Comparison of ENCODE assay signal across 9 mouse cellular contexts in genomic region chr16:20958905-20959304, GRCm38 (mm10).
DNase-seq lines count a peak whose midpoint lies in the region; ATAC-seq and TF ChIP-seq lines count a peak whose summit lies in the region.
"Had no signal": no experiment of that assay in that cellular context is flagged by ENCODE, and none has a peak within 500 bp of the region (broad histone marks: within the 10 kb centered on the region; RNA-seq: fewer than 3 reads in every experiment).

No protein-coding gene starts in this region.

- H3K4me2 ChIP-seq in kidney, embryonic 16.5 days (replicated peaks; ENCODE audit: low read depth, low read length), result no peak overlapping the region
- peak overlapping the region; percentile 32; the same call in 1 of the 2 replicates for H3K4me2 ChIP-seq in lung, embryonic 14.5 days
- H3K4me2 ChIP-seq in heart, embryonic 12.5 days, result no peak overlapping the region
- H3K4me2 ChIP-seq: neural tube, embryonic 12.5 days had no signal

- no peaks in the 10 kb centered on the region for H3K9me3 ChIP-seq in kidney, embryonic 16.5 days (ENCODE audit: low read length)
- no peaks in the 10 kb centered on the region for H3K9me3 ChIP-seq in lung, embryonic 14.5 days (ENCODE audit: low read depth, low read length)
- H3K9me3 ChIP-seq in heart, embryonic 12.5 days (replicated peaks), result no peaks in the 10 kb centered on the region
- H3K9me3 ChIP-seq: neural tube, embryonic 12.5 days had no signal

- no peak overlapping the region for H3K27ac ChIP-seq in kidney, embryonic 16.5 days (ENCODE audit: low read length)
- H3K27ac ChIP-seq in lung, embryonic 14.5 days (ENCODE audit: low read depth), result peak overlapping the region; percentile 65
- no peak overlapping the region; the same call in 1 of the 2 replicates for H3K27ac ChIP-seq in heart, embryonic 12.5 days (ENCODE audit: poor library complexity, severe bottlenecking)
- H3K27ac ChIP-seq: neural tube, embryonic 12.5 days had no signal

- no peaks in the 10 kb centered on the region for H3K36me3 ChIP-seq in kidney, embryonic 16.5 days (ENCODE audit: insufficient read depth, low read length)
- no peaks in the 10 kb centered on the region for H3K36me3 ChIP-seq in lung, embryonic 14.5 days (ENCODE audit: insufficient read depth)
- no peaks in the 10 kb centered on the region for H3K36me3 ChIP-seq in heart, embryonic 12.5 days
- H3K36me3 ChIP-seq: neural tube, embryonic 12.5 days had no signal

- 71% methylated on average over 10 of the region's 10 CpGs for WGBS in kidney, embryonic 16.5 days
- 35% methylated on average over 10 of the region's 10 CpGs for WGBS in lung, embryonic 14.5 days
- WGBS in heart, embryonic 12.5 days, result 65% methylated on average over 10 of the region's 10 CpGs

- DNase-seq in kidney, adult 18-20 months, result peak; percentile 15
- DNase-seq in NIH3T3 (ENCODE audit: low read depth), result peak; percentile 30
- peak; percentile 64 to 69 for DNase-seq in cerebellum, postnatal 14 days
- peak; percentile 90 for DNase-seq in lung, embryonic 14.5 days
- no peak for DNase-seq in spleen, postnatal 14 days (ENCODE audit: low spot score in 2 of 2)
- no peak for DNase-seq in adrenal gland, adult 2 months

- no peak overlapping the region for H3K4me3 ChIP-seq in kidney, embryonic 16.5 days (ENCODE audit: low read length)
- no peak overlapping the region for H3K4me3 ChIP-seq in lung, embryonic 14.5 days (ENCODE audit: low read depth, low read length)
- no peak overlapping the region for H3K4me3 ChIP-seq in heart, embryonic 12.5 days
- H3K4me3 ChIP-seq: neural tube, embryonic 12.5 days had no signal

- no peak overlapping the region for H3K9ac ChIP-seq in kidney, embryonic 16.5 days (replicated peaks; ENCODE audit: low read length)
- no peak overlapping the region for H3K9ac ChIP-seq in lung, embryonic 14.5 days
- no peak overlapping the region for H3K9ac ChIP-seq in heart, embryonic 12.5 days
- H3K9ac ChIP-seq: neural tube, embryonic 12.5 days had no signal

- H3K4me1 ChIP-seq in kidney, embryonic 16.5 days (ENCODE audit: insufficient read depth, low read length), result no peaks in the 10 kb centered on the region
- H3K4me1 ChIP-seq in lung, embryonic 14.5 days (ENCODE audit: insufficient read depth), result no peaks in the 10 kb centered on the region
- peaks cover 7% of the 10 kb centered on the region; the same call in 1 of the 2 replicates for H3K4me1 ChIP-seq in heart, embryonic 12.5 days (replicated peaks)
- H3K4me1 ChIP-seq: neural tube, embryonic 12.5 days had no signal

- ATAC-seq in kidney, embryonic 16.5 days (ENCODE audit: low FRiP score, low TSS enrichment), result no peak
- ATAC-seq in lung, embryonic 14.5 days (ENCODE audit: insufficient read depth), result peak; percentile 94
- no peak for ATAC-seq in heart, embryonic 12.5 days (ENCODE audit: insufficient number of reproducible peaks, low FRiP score)

- no peaks in the 10 kb centered on the region for H3K27me3 ChIP-seq in kidney, embryonic 16.5 days (ENCODE audit: insufficient read depth, low read length)
- H3K27me3 ChIP-seq in lung, embryonic 14.5 days (ENCODE audit: insufficient read depth, low read length), result no peaks in the 10 kb centered on the region
- H3K27me3 ChIP-seq in heart, embryonic 12.5 days (replicated peaks), result no peaks in the 10 kb centered on the region
- H3K27me3 ChIP-seq: neural tube, embryonic 12.5 days had no signal

- TF ChIP-seq CTCF in lung, embryonic 14.5 days (IDR thresholded peaks at IDR 0.05; ENCODE audit: low read depth), result no peak

Comparison
In these comparisons a context has a peak if more than half of its experiments do, and no peak if none do; other contexts are left out.
1. DNase-seq: peak in kidney, adult 18-20 months (single experiment), NIH3T3 (single experiment), cerebellum, postnatal 14 days (2 of 2) and lung, embryonic 14.5 days (single experiment); none in spleen, postnatal 14 days (0 of 2) and adrenal gland, adult 2 months (single experiment).